Mouse (Mus musculus) embryo, embryonic 9.5 days (tissue): ENCODE measurements around the gene Il5.

Experiments
- DNase-seq: peaks from one replicate; pipeline ENCODE4 v3.0.0-alpha.2; 2017; ENCODE audit errors: extremely low spot score

The Il5 gene

DNA sequence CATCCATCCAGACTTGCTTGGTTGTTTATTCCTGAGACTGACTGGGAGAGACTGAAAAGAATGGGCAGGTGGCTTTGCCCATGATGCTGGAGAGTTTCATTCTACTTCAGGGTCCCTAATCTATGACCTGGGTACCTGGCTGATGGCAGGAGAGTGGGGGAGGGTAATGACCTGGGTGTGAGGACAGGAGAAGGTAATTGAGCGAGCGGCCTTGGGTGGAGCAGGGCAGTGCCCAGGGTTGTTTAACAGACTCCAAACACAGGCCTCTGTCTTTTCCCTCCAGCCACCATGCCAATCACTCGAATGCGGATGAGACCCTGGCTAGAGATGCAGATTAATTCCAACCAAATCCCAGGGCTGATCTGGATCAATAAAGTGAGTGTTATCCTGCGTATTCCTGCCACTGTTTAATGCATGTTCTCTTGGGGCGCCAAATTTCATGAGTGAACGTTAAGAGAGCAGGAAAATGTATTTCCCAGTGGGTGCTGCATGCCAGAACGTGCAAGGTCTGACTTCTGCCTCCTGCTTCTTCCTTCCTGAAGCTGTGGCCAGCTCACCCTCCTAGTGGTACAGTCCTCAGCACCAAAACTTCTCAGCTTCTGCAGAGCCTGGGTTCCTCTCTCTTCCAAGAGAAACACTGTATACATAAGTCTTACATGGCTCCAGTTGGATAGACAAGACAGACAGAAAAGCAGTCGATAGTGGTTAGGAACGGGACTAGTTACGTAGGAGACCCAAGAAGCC is 50.6 kb downstream of the Il5 start:
- DNase-seq, result no peak

DNA sequence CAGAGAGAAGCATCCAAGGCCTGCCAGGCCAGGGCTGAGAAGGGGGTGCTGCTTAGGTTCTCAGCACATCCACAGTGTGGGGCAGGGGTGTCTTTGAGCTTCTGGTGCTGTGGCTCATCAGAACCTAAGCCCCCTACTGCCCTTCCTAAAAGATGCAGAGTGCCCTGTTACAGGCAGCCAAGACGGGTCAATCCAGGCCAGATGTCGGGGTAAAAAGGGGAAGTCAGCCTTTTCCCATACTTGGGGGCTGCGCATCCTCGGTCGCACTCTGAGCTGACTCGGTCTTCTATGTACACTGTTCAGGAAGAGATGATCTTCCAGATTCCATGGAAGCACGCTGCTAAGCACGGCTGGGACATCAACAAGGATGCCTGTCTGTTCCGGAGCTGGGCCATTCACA is 51.9 kb downstream of the Il5 start:
- DNase-seq, result no peak

GRCm38 (mm10) chr11:53773087-53773486 is 52.5 kb downstream of the Il5 start, which contains the start of gene Gm17334:
Gene Gm17334, minus strand, starts transcription at chr11:53773187.
- DNase-seq, result no peak

GRCm38 (mm10) chr11:53773641-53774360 is 53.2 kb downstream of the Il5 start:
- no peak for DNase-seq
